Mouse (Mus musculus) liver, embryonic 14.5 days (tissue): ENCODE measurements around the gene Rnf168. TPM values are rescaled to one million over a fixed set of nuclear protein-coding genes. Genes with fewer than 3 reads are reported as not detected.

Experiments used
- ATAC-seq: fragments of 200-750 bp; cut with Nextera tagmentation; 2 replicates; pipeline ENCODE4 v1.8.0; 2017; ENCODE audit warnings: moderate number of reproducible peaks, mild to moderate bottlenecking, moderate library complexity; ENCODE audit not compliant: insufficient read depth
- DNase-seq, 3 experiments: peaks; one replicate each; pipeline ENCODE4 v3.0.0-alpha.2; 2012 to 2013; ENCODE audit warnings: low read depth in 3 of 3, low spot score in 3 of 3
- H3K27ac ChIP-seq: fragments of 300-500 bp; sonication (generic); 2 replicates; pipeline ENCODE4 v1.5.1; 2014; ENCODE audit warnings: moderate library complexity, mild to moderate bottlenecking, control low read depth, inconsistent platforms
- H3K27me3 ChIP-seq: fragments of 300-500 bp; sonication (generic); 2 replicates; pipeline ENCODE4 v1.6.1; 2014; ENCODE audit warnings: mild to moderate bottlenecking, low read length, moderate library complexity; ENCODE audit not compliant: control insufficient read depth, insufficient read depth
- H3K36me3 ChIP-seq: fragments of 300-500 bp; sonication (generic); replicated peaks from 2 replicates; pipeline ENCODE4 v1.6.1; 2014; ENCODE audit warnings: low read depth; ENCODE audit not compliant: control insufficient read depth, insufficient read depth
- H3K4me1 ChIP-seq, 2 experiments: fragments of 200-500 bp in 1 of 2; fragments of 300-500 bp in 1 of 2; sonication (generic) in 1 of 2; replicated peaks; 2 replicates each; pipeline ENCODE4 v1.6.1; 2012 to 2014; ENCODE audit warnings: antibody characterized with exemption in 1 of 2, inconsistent platforms in 1 of 2, low read length in 1 of 2; ENCODE audit not compliant: control insufficient read depth in 2 of 2, insufficient read depth in 2 of 2
- H3K4me2 ChIP-seq: fragments of 300-500 bp; sonication (generic); 2 replicates; pipeline ENCODE4 v1.6.1; 2014; ENCODE audit warnings: low read depth, mild to moderate bottlenecking, control low read depth, moderate library complexity
- H3K4me3 ChIP-seq, 2 experiments: fragments of 200-500 bp in 1 of 2; fragments of 300-500 bp in 1 of 2; sonication (generic) in 1 of 2; 2 replicates each; pipeline ENCODE4 v1.5.1; 2012 to 2014; ENCODE audit warnings: low read depth in 2 of 2, low read length in 2 of 2, mild to moderate bottlenecking in 2 of 2, control low read depth in 1 of 2, inconsistent platforms in 1 of 2, moderate library complexity in 1 of 2; ENCODE audit not compliant: insufficient read depth in 1 of 2
- H3K9ac ChIP-seq: fragments of 300-500 bp; sonication (generic); replicated peaks from 2 replicates; pipeline ENCODE4 v1.6.1; 2014; ENCODE audit warnings: mild to moderate bottlenecking, control low read depth, moderate library complexity
- H3K9me3 ChIP-seq: fragments of 300-500 bp; sonication (generic); 2 replicates; pipeline ENCODE4 v1.6.1; 2016; ENCODE audit warnings: low read length, mixed read lengths; ENCODE audit not compliant: control insufficient read depth
- CTCF ChIP-seq: IDR thresholded peaks from 2 replicates; pipeline ENCODE4 v1.5.1; 2016; ENCODE audit warnings: antibody characterized with exemption, low read depth, control low read depth
- EP300 ChIP-seq: IDR thresholded peaks from 2 replicates; pipeline ENCODE4 v1.6.1; 2016; ENCODE audit warnings: antibody characterized with exemption, low read depth
- WGBS: fragments of 180-500 bp; shearing (Covaris S2); extraction: QIAGEN DNeasy Blood & Tissue Kit; methylation state at CpG from one replicate; pipeline ENCODE4 v1.1.7; 2014; ENCODE audit not compliant: insufficient replicate concordance; 5-methylcytosine and 5-hydroxymethylcytosine counted together
- polyA plus RNA-seq, 2 experiments: library from polyadenylated mRNA; depleted of rRNA in 1 of 2; stranded (reverse) in 1 of 2; unstranded in 1 of 2; fragments of >200 nt; fragmentation: Nextera tagmentation in 1 of 2; extraction: Ambion mirVana in 1 of 2; gene quantifications; 2 replicates each; pipeline versions ENCODE4 v1.2.1 to v1.2.3; 2012 to 2014

Gene Rnf168
- polyA plus RNA-seq, 2 experiments = 6.1 to 11.3 TPM

- no peak overlapping the region for H3K9ac ChIP-seq
- TF ChIP-seq CTCF = peak; percentile 85
- no peak for TF ChIP-seq EP300
- DNase-seq (no peak), ATAC-seq (no peak)
- peaks cover 5% of the 10 kb centered on the region in 2 experiments for H3K4me1 ChIP-seq
- no peak overlapping the region for H3K4me3 ChIP-seq
- no peak overlapping the region for H3K27ac ChIP-seq
- H3K27me3 ChIP-seq = no peaks in the 10 kb centered on the region
- no peak overlapping the region for H3K4me2 ChIP-seq
- no peaks in the 10 kb centered on the region for H3K9me3 ChIP-seq
- H3K36me3 ChIP-seq = no peaks in the 10 kb centered on the region
- WGBS = 53% methylated on average over 9 of the region's 9 CpGs
Observed at GRCm38 (mm10) chr16:32273338-32273737, 3.9 kb upstream of the Rnf168 start.

GRCm38 (mm10) chr16:32275041-32275440 lies 2.2 kb upstream of the Rnf168 start:
- Histone ChIP-seq H3K4me1 (peaks cover 5 to 15% of the 10 kb centered on the region in 2 experiments), H3K36me3 (peaks cover 4% of the 10 kb centered on the region), H3K4me2 (no peak overlapping the region), H3K4me3 (no peak overlapping the region), H3K9me3 (no peaks in the 10 kb centered on the region), H3K27ac (no peak overlapping the region), H3K27me3 (no peaks in the 10 kb centered on the region), H3K9ac (no peak overlapping the region)
- no peak for DNase-seq
- no peak for ATAC-seq
- TF ChIP-seq EP300 (no peak), CTCF (no peak)
- WGBS = 69% methylated on average over 6 of the region's 6 CpGs

GRCm38 (mm10) chr16:32275830-32276229 lies 1.4 kb upstream of the Rnf168 start:
- no peak for TF ChIP-seq CTCF
- TF ChIP-seq EP300 = no peak
- 45% methylated on average over 1 of the region's 1 CpGs for WGBS
- DNase-seq (no peak), ATAC-seq (no peak)
- Histone ChIP-seq H3K4me2 (no peak overlapping the region), H3K4me1 (peaks cover 5 to 15% of the 10 kb centered on the region in 2 experiments), H3K9me3 (no peaks in the 10 kb centered on the region), H3K9ac (no peak overlapping the region), H3K4me3 (no peak overlapping the region), H3K36me3 (peaks cover 11% of the 10 kb centered on the region), H3K27me3 (no peaks in the 10 kb centered on the region), H3K27ac (no peak overlapping the region)

- ATAC-seq = no peak
- TF ChIP-seq CTCF (no peak), EP300 (no peak)
- Histone ChIP-seq H3K4me1 (peaks cover 9 to 15% of the 10 kb centered on the region in 2 experiments), H3K27ac (peak overlapping the region; percentile 94), H3K27me3 (no peaks in the 10 kb centered on the region), H3K9ac (peak overlapping the region; percentile 97), H3K4me3 (peak overlapping the region; percentile 97 to 98), H3K4me2 (peak overlapping the region; percentile 91), H3K9me3 (no peaks in the 10 kb centered on the region), H3K36me3 (peaks cover 20% of the 10 kb centered on the region)
- no peak for DNase-seq
- WGBS = 24% methylated on average over 7 of the region's 7 CpGs
Observed at GRCm38 (mm10) chr16:32278396-32278795, 1.1 kb downstream of the Rnf168 start.

- 91% methylated on average over 8 of the region's 8 CpGs for WGBS
- Histone ChIP-seq H3K4me3 (peak overlapping the region in 1 of 2 experiments; percentile 97; a peak in 2 of 4 replicates), H3K4me2 (peak overlapping the region; percentile 91), H3K9ac (no peak overlapping the region), H3K9me3 (no peaks in the 10 kb centered on the region), H3K27ac (no peak overlapping the region), H3K4me1 (peaks cover 12 to 15% of the 10 kb centered on the region in 2 experiments), H3K27me3 (no peaks in the 10 kb centered on the region), H3K36me3 (peaks cover 36% of the 10 kb centered on the region)
- ATAC-seq = no peak
- DNase-seq = no peak
- TF ChIP-seq CTCF = no peak
- TF ChIP-seq EP300 = no peak
Observed at GRCm38 (mm10) chr16:32280211-32280610, 3.0 kb downstream of the Rnf168 start.
